18 mouse cellular contexts compared by ENCODE assay signal in the genomic region with DNA sequence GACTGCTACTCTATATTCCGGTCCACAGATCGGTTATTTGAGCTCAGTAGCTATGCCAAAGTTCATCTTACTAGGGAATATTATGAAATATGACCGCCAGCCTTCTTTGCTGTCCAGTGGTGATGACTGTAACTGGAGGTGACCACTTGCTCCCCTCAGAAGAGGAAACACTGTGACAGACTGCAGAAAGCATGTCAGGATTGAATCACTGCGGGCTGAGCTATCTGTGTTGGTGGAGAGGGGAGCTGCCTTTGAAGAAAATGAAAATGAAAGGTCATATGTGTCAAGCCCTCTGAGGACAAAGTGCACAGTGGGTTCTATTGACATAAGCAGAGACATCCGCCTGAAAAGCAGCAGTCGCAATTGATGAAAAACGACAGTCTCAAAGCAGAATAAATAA.
"Had no signal": no experiment of that assay in that cellular context is flagged by ENCODE, and none has a peak within 500 bp of the region (broad histone marks: within the 10 kb centered on the region; RNA-seq: fewer than 3 reads in every experiment).

No protein-coding gene starts in this region.

- H3K4me3 ChIP-seq: kidney, embryonic 15.5 days; limb, embryonic 12.5 days; limb, embryonic 15.5 days; liver, embryonic 15.5 days; midbrain, embryonic 10.5 days; midbrain, embryonic 15.5 days; neural tube, embryonic 12.5 days; neural tube, embryonic 15.5 days had no signal

- H3K36me3 ChIP-seq: kidney, embryonic 15.5 days; limb, embryonic 12.5 days; limb, embryonic 15.5 days; liver, embryonic 15.5 days; midbrain, embryonic 10.5 days; midbrain, embryonic 15.5 days; neural tube, embryonic 12.5 days; neural tube, embryonic 15.5 days had no signal

- H3K4me2 ChIP-seq: kidney, embryonic 15.5 days; limb, embryonic 12.5 days; limb, embryonic 15.5 days; liver, embryonic 15.5 days; lung, embryonic 14.5 days; midbrain, embryonic 15.5 days; neural tube, embryonic 12.5 days; neural tube, embryonic 15.5 days had no signal

- ATAC-seq: lung, postnatal 0 days; midbrain, embryonic 15.5 days had no signal

- H3K27me3 ChIP-seq: kidney, embryonic 15.5 days; limb, embryonic 12.5 days; limb, embryonic 15.5 days; liver, embryonic 15.5 days; midbrain, embryonic 15.5 days; neural tube, embryonic 12.5 days; neural tube, embryonic 15.5 days had no signal

- H3K4me1 ChIP-seq: kidney, embryonic 15.5 days; limb, embryonic 12.5 days; limb, embryonic 15.5 days; liver, embryonic 15.5 days; midbrain, embryonic 10.5 days; midbrain, embryonic 15.5 days; neural tube, embryonic 12.5 days; neural tube, embryonic 15.5 days had no signal

- H3K9ac ChIP-seq: kidney, embryonic 15.5 days; limb, embryonic 12.5 days; limb, embryonic 15.5 days; liver, embryonic 15.5 days; lung, embryonic 14.5 days; midbrain, embryonic 15.5 days; neural tube, embryonic 12.5 days; neural tube, embryonic 15.5 days had no signal

- H3K27ac ChIP-seq: kidney, embryonic 15.5 days; limb, embryonic 12.5 days; limb, embryonic 15.5 days; liver, embryonic 15.5 days; macrophage; midbrain, embryonic 10.5 days; midbrain, embryonic 15.5 days; neural tube, embryonic 12.5 days; neural tube, embryonic 15.5 days had no signal

- H3K9me3 ChIP-seq: kidney, embryonic 15.5 days; limb, embryonic 12.5 days; limb, embryonic 15.5 days; liver, embryonic 15.5 days; midbrain, embryonic 10.5 days; midbrain, embryonic 15.5 days; neural tube, embryonic 12.5 days; neural tube, embryonic 15.5 days had no signal

- DNase-seq: kidney, adult 11 months; kidney, adult 8-10 months; kidney, postnatal 10 days; kidney, postnatal 36 days; left cerebral cortex, postnatal 4 days; lung, embryonic 14.5 days; thymus, adult 18-20 months; thymus, postnatal 4 days had no signal
